Mouse (Mus musculus): ENCODE measurements around the gene Satb1. TPM values are rescaled to one million over a fixed set of nuclear protein-coding genes. Genes with fewer than 3 reads are reported as not detected.

The Satb1 gene
- polyA plus RNA-seq, 1 experiment from 2014 or later = 24.2 TPM

GRCm38 (mm10) chr17:51855261-51855660 is 22.2 kb upstream of the Satb1 start:
- WGBS = 92% methylated on average over 3 of the region's 3 CpGs
- no peaks in the 10 kb centered on the region for H3K27me3 ChIP-seq (replicated peaks; ENCODE audit: control insufficient read depth, insufficient read depth, low read length)
- DNase-seq (ENCODE audit: low spot score) = no peak
- H3K4me3 ChIP-seq (ENCODE audit: low read depth, low read length) = no peak overlapping the region
- H3K36me3 ChIP-seq (ENCODE audit: control insufficient read depth, insufficient read depth, low read length) = no peaks in the 10 kb centered on the region
- no peaks in the 10 kb centered on the region for H3K4me1 ChIP-seq (ENCODE audit: control insufficient read depth, insufficient read depth, low read length)
- no peak for ATAC-seq
- no peak overlapping the region for H3K4me2 ChIP-seq (ENCODE audit: low read length)
- no peak overlapping the region for H3K27ac ChIP-seq (ENCODE audit: low read depth, low read length)
- no peaks in the 10 kb centered on the region for H3K9me3 ChIP-seq (replicated peaks; ENCODE audit: control insufficient read depth, low read length)
- H3K9ac ChIP-seq (ENCODE audit: low read length) = no peak overlapping the region

GRCm38 (mm10) chr17:51853952-51854351 is 20.9 kb upstream of the Satb1 start:
- Histone ChIP-seq H3K27ac (ENCODE audit: low read depth, low read length) (no peak overlapping the region), H3K27me3 (replicated peaks; ENCODE audit: control insufficient read depth, insufficient read depth, low read length) (no peaks in the 10 kb centered on the region), H3K9ac (ENCODE audit: low read length) (no peak overlapping the region), H3K4me1 (ENCODE audit: control insufficient read depth, insufficient read depth, low read length) (no peaks in the 10 kb centered on the region), H3K9me3 (replicated peaks; ENCODE audit: control insufficient read depth, low read length) (no peaks in the 10 kb centered on the region), H3K4me2 (ENCODE audit: low read length) (no peak overlapping the region), H3K4me3 (ENCODE audit: low read depth, low read length) (no peak overlapping the region), H3K36me3 (ENCODE audit: control insufficient read depth, insufficient read depth, low read length) (no peaks in the 10 kb centered on the region)
- no peak for DNase-seq (ENCODE audit: low spot score)
- no peak for ATAC-seq
- WGBS = 90% methylated on average over 5 of the region's 5 CpGs

- DNase-seq (ENCODE audit: low spot score) (no peak), ATAC-seq (no peak)
- Histone ChIP-seq H3K9ac (ENCODE audit: low read length) (no peak overlapping the region), H3K4me1 (ENCODE audit: control insufficient read depth, insufficient read depth, low read length) (no peaks in the 10 kb centered on the region), H3K4me2 (ENCODE audit: low read length) (no peak overlapping the region), H3K27ac (ENCODE audit: low read depth, low read length) (no peak overlapping the region), H3K4me3 (ENCODE audit: low read depth, low read length) (no peak overlapping the region), H3K27me3 (replicated peaks; ENCODE audit: control insufficient read depth, insufficient read depth, low read length) (no peaks in the 10 kb centered on the region; the same call in 1 of the 2 replicates), H3K36me3 (ENCODE audit: control insufficient read depth, insufficient read depth, low read length) (no peaks in the 10 kb centered on the region), H3K9me3 (replicated peaks; ENCODE audit: control insufficient read depth, low read length) (no peaks in the 10 kb centered on the region)
- WGBS = 42% methylated on average over 6 of the region's 6 CpGs
These were observed 7.5 kb upstream of the Satb1 start for GRCm38 (mm10) chr17:51840596-51840995.

- H3K4me2 ChIP-seq (ENCODE audit: low read length) = no peak overlapping the region
- H3K9me3 ChIP-seq (replicated peaks; ENCODE audit: control insufficient read depth, low read length) = no peaks in the 10 kb centered on the region
- H3K4me1 ChIP-seq (ENCODE audit: control insufficient read depth, insufficient read depth, low read length) = no peaks in the 10 kb centered on the region
- no peaks in the 10 kb centered on the region; the same call in 1 of the 2 replicates for H3K27me3 ChIP-seq (replicated peaks; ENCODE audit: control insufficient read depth, insufficient read depth, low read length)
- H3K9ac ChIP-seq (ENCODE audit: low read length) = no peak overlapping the region
- no peak for DNase-seq (ENCODE audit: low spot score)
- no peaks in the 10 kb centered on the region for H3K36me3 ChIP-seq (ENCODE audit: control insufficient read depth, insufficient read depth, low read length)
- no peak overlapping the region for H3K27ac ChIP-seq (ENCODE audit: low read depth, low read length)
- 77% methylated on average over 5 of the region's 5 CpGs for WGBS
- no peak overlapping the region for H3K4me3 ChIP-seq (ENCODE audit: low read depth, low read length)
- no peak for ATAC-seq
These were observed 6.4 kb upstream of the Satb1 start for GRCm38 (mm10) chr17:51839484-51839883.

GRCm38 (mm10) chr17:51836901-51837300 is 3.8 kb upstream of the Satb1 start:
- H3K4me2 ChIP-seq (ENCODE audit: low read length) = no peak overlapping the region
- no peak for ATAC-seq
- 12% methylated on average over 1 of the region's 1 CpGs for WGBS
- H3K9me3 ChIP-seq (replicated peaks; ENCODE audit: control insufficient read depth, low read length) = no peaks in the 10 kb centered on the region
- H3K4me1 ChIP-seq (ENCODE audit: control insufficient read depth, insufficient read depth, low read length) = peaks cover 6% of the 10 kb centered on the region; the same call in 1 of the 2 replicates
- DNase-seq (ENCODE audit: low spot score) = no peak
- H3K27me3 ChIP-seq (replicated peaks; ENCODE audit: control insufficient read depth, insufficient read depth, low read length) = peaks cover 2% of the 10 kb centered on the region
- no peak overlapping the region for H3K4me3 ChIP-seq (ENCODE audit: low read depth, low read length)
- H3K36me3 ChIP-seq (ENCODE audit: control insufficient read depth, insufficient read depth, low read length) = no peaks in the 10 kb centered on the region
- H3K27ac ChIP-seq (ENCODE audit: low read depth, low read length) = no peak overlapping the region
- no peak overlapping the region for H3K9ac ChIP-seq (ENCODE audit: low read length)

- no peak overlapping the region for H3K27ac ChIP-seq (ENCODE audit: low read depth, low read length)
- WGBS = 80% methylated on average over 5 of the region's 5 CpGs
- peaks cover 12% of the 10 kb centered on the region; the same call in 1 of the 2 replicates for H3K4me1 ChIP-seq (ENCODE audit: control insufficient read depth, insufficient read depth, low read length)
- ATAC-seq (no peak), DNase-seq (ENCODE audit: low spot score) (no peak)
- no peaks in the 10 kb centered on the region for H3K36me3 ChIP-seq (ENCODE audit: control insufficient read depth, insufficient read depth, low read length)
- H3K9ac ChIP-seq (ENCODE audit: low read length) = no peak overlapping the region
- no peak overlapping the region for H3K4me2 ChIP-seq (ENCODE audit: low read length)
- H3K4me3 ChIP-seq (ENCODE audit: low read depth, low read length) = no peak overlapping the region
- H3K9me3 ChIP-seq (replicated peaks; ENCODE audit: control insufficient read depth, low read length) = no peaks in the 10 kb centered on the region
- peaks cover 9% of the 10 kb centered on the region for H3K27me3 ChIP-seq (replicated peaks; ENCODE audit: control insufficient read depth, insufficient read depth, low read length)
These were observed 3.2 kb upstream of the Satb1 start for GRCm38 (mm10) chr17:51836243-51836642.

- peak overlapping the region; percentile 70 for H3K4me3 ChIP-seq (ENCODE audit: low read depth, low read length)
- DNase-seq (ENCODE audit: low spot score) (no peak), ATAC-seq (no peak)
- H3K9me3 ChIP-seq (replicated peaks; ENCODE audit: control insufficient read depth, low read length) = no peaks in the 10 kb centered on the region
- peaks cover 12% of the 10 kb centered on the region; the same call in 1 of the 2 replicates for H3K4me1 ChIP-seq (ENCODE audit: control insufficient read depth, insufficient read depth, low read length)
- H3K27ac ChIP-seq (ENCODE audit: low read depth, low read length) = no peak overlapping the region
- WGBS = 3% methylated on average over 16 of the region's 16 CpGs
- H3K9ac ChIP-seq (ENCODE audit: low read length) = peak overlapping the region; percentile 82; the same call in 1 of the 2 replicates
- H3K27me3 ChIP-seq (replicated peaks; ENCODE audit: control insufficient read depth, insufficient read depth, low read length) = peaks cover 13% of the 10 kb centered on the region
- H3K36me3 ChIP-seq (ENCODE audit: control insufficient read depth, insufficient read depth, low read length) = no peaks in the 10 kb centered on the region
- peak overlapping the region; percentile 99 for H3K4me2 ChIP-seq (ENCODE audit: low read length)
These were observed 680 bp upstream of the Satb1 start for GRCm38 (mm10) chr17:51833578-51834361.

GRCm38 (mm10) chr17:51832421-51832875 is 642 bp downstream of the Satb1 start:
- H3K4me2 ChIP-seq (ENCODE audit: low read length) = peak overlapping the region; percentile 99
- H3K27me3 ChIP-seq (replicated peaks; ENCODE audit: control insufficient read depth, insufficient read depth, low read length) = peaks cover 13% of the 10 kb centered on the region
- H3K4me1 ChIP-seq (ENCODE audit: control insufficient read depth, insufficient read depth, low read length) = peaks cover 12% of the 10 kb centered on the region; the same call in 1 of the 2 replicates
- H3K9me3 ChIP-seq (replicated peaks; ENCODE audit: control insufficient read depth, low read length) = no peaks in the 10 kb centered on the region
- H3K4me3 ChIP-seq (ENCODE audit: low read depth, low read length) = peak overlapping the region; percentile 70
- DNase-seq (ENCODE audit: low spot score) (peak; percentile 40), ATAC-seq (peak; percentile 82)
- H3K9ac ChIP-seq (ENCODE audit: low read length) = peak overlapping the region; percentile 82
- no peak overlapping the region for H3K27ac ChIP-seq (ENCODE audit: low read depth, low read length)
- H3K36me3 ChIP-seq (ENCODE audit: control insufficient read depth, insufficient read depth, low read length) = no peaks in the 10 kb centered on the region
- WGBS = under 1% methylated on average over 43 of the region's 66 CpGs

All from forebrain, embryonic 14.5 days (tissue).